Mouse (Mus musculus): Measurements from ENCODE around the gene Naa60. TPM values are rescaled to one million over a fixed set of nuclear protein-coding genes. Genes with fewer than 3 reads are reported as not detected.

Gene Naa60
- total and polyA plus RNA-seq, 2 experiments from 2014 or later, result 95.8 to 102 TPM

DNA sequence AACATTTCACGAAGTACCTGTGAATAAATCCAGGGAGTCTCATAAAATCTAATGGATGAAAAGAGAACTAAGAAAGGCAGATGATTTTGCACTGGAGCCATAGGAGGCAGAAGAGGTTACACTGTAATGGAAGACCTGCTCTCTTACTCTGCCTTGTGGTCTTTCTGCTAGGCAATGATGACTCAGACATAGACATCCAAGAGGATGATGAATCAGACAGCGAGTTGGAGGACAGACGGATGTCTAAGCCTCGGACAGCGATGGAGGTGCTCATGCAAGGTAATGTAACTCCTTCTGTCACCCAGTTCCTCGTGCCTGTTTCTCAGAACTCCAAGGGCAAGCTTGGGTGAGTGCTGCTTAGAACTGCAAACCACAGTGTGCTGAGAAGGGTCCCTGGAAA, 61.4 kb downstream of the Naa60 start:
- Histone ChIP-seq H3K4me2 (ENCODE audit: low read depth, low read length, poor library complexity, severe bottlenecking) (no peak overlapping the region), H3K36me3 (ENCODE audit: insufficient read depth, low read length) (peaks cover 67% of the 10 kb centered on the region), H3K4me1 (ENCODE audit: insufficient read depth, low read length) (no peaks in the 10 kb centered on the region), H3K27ac (ENCODE audit: low read depth, low read length) (no peak overlapping the region), H3K4me3 (ENCODE audit: low read depth, low read length) (no peak overlapping the region), H3K9me3 (ENCODE audit: low read length) (no peaks in the 10 kb centered on the region), H3K27me3 (ENCODE audit: insufficient read depth, low read length) (no peaks in the 10 kb centered on the region), H3K9ac (replicated peaks; ENCODE audit: low read length, poor library complexity, severe bottlenecking) (no peak overlapping the region)
- no peak for TF ChIP-seq CTCF (IDR thresholded peaks at IDR 0.05)
- WGBS, result 94% methylated on average over 6 of the region's 6 CpGs
- ATAC-seq (ENCODE audit: low FRiP score) (no peak), DNase-seq (ENCODE audit: low spot score) (no peak)

DNA sequence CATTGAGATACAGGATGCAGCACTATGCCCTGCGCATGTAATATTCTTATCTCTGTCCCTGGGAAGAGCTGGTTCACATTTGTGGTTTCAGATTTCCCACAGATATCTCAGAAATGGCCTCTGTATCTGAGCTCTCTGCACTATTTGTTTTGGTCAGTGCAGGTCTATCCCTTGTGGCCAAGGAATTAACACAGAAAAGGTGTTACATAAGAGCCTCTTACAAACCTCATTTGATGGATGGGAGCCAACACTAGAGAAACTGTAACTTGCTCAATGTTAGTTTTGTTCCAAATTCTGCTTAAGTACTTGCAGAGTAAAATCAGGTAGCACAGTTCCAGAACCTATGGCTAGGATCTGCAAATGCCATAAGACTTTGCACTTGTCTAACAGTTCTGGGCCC, 61.9 kb downstream of the Naa60 start:
- Histone ChIP-seq H3K4me1 (ENCODE audit: insufficient read depth, low read length) (no peaks in the 10 kb centered on the region), H3K36me3 (ENCODE audit: insufficient read depth, low read length) (peaks cover 70% of the 10 kb centered on the region)
- TF ChIP-seq CTCF (IDR thresholded peaks at IDR 0.05), result no peak

DNA sequence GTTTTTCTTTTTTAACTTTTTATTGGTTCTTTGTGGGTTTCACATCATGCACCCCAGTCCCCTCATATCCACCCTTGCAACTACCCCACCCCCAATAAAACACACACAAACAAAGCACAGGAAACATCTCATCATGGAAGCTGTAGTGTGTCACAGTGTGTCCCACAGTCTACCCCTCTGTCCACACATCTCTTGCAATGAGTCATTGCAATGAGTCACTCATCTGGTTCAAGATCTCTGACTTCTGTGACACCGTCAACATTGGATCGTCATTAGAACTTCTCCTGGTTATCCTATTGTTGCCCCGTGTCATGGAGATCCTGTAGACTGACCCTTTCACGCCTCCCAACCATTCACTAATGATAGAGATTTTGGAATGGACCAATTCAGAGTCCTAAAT, 62.5 kb downstream of the Naa60 start:
- Histone ChIP-seq H3K4me3 (ENCODE audit: low read depth, low read length) (no peak overlapping the region), H3K36me3 (ENCODE audit: insufficient read depth, low read length) (peaks cover 67% of the 10 kb centered on the region), H3K9ac (replicated peaks; ENCODE audit: low read length, poor library complexity, severe bottlenecking) (no peak overlapping the region), H3K4me2 (ENCODE audit: low read depth, low read length, poor library complexity, severe bottlenecking) (no peak overlapping the region), H3K9me3 (ENCODE audit: low read length) (no peaks in the 10 kb centered on the region), H3K27me3 (ENCODE audit: insufficient read depth, low read length) (no peaks in the 10 kb centered on the region), H3K4me1 (ENCODE audit: insufficient read depth, low read length) (no peaks in the 10 kb centered on the region), H3K27ac (ENCODE audit: low read depth, low read length) (no peak overlapping the region)
- no peak for ATAC-seq (ENCODE audit: low FRiP score)
- 94% methylated on average over 4 of the region's 4 CpGs for WGBS
- TF ChIP-seq CTCF (IDR thresholded peaks at IDR 0.05), result no peak
- no peak for DNase-seq (ENCODE audit: low spot score)

More for the DNA sequence above, 61.9 kb downstream of the Naa60 start:
- WGBS, result 97% methylated on average over 1 of the region's 1 CpGs
- Histone ChIP-seq H3K4me2 (ENCODE audit: low read depth, low read length, poor library complexity, severe bottlenecking) (no peak overlapping the region), H3K9ac (replicated peaks; ENCODE audit: low read length, poor library complexity, severe bottlenecking) (no peak overlapping the region), H3K27me3 (ENCODE audit: insufficient read depth, low read length) (no peaks in the 10 kb centered on the region), H3K9me3 (ENCODE audit: low read length) (no peaks in the 10 kb centered on the region), H3K27ac (ENCODE audit: low read depth, low read length) (no peak overlapping the region), H3K4me3 (ENCODE audit: low read depth, low read length) (no peak overlapping the region)
- ATAC-seq (ENCODE audit: low FRiP score) (no peak), DNase-seq (ENCODE audit: low spot score) (no peak)

DNA sequence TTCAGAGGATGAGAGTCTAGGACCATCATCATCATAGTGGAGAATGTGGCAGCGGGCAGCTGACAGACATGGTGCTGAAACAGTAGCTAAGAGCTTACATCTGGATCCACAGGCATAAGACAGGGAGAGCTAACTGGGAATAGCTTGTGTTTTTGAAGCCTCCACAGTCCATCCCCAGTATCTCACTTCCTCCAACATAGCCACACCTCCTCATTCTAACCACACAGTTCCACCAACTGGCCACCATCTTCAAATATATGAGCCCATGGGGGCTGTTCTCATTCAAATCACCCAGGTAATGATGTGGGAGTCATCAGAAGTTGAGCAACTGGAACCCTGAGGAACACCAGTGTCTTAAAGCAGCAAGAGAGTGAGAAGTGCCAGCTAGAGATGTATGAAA, 79.0 kb downstream of the Naa60 start:
- no peaks in the 10 kb centered on the region for H3K9me3 ChIP-seq (ENCODE audit: low read length)
- H3K4me2 ChIP-seq (ENCODE audit: low read depth, low read length, poor library complexity, severe bottlenecking), result no peak overlapping the region
- no peak overlapping the region for H3K27ac ChIP-seq (ENCODE audit: low read depth, low read length)
- no peaks in the 10 kb centered on the region; the same call in 1 of the 2 replicates for H3K4me1 ChIP-seq (ENCODE audit: insufficient read depth, low read length)
- WGBS, result 92% methylated on average over 1 of the region's 1 CpGs
- H3K9ac ChIP-seq (replicated peaks; ENCODE audit: low read length, poor library complexity, severe bottlenecking), result no peak overlapping the region
- no peaks in the 10 kb centered on the region for H3K36me3 ChIP-seq (ENCODE audit: insufficient read depth, low read length)
- no peak for DNase-seq (ENCODE audit: low spot score)
- no peak for ATAC-seq (ENCODE audit: low FRiP score)
- no peaks in the 10 kb centered on the region for H3K27me3 ChIP-seq (ENCODE audit: insufficient read depth, low read length)
- no peak for TF ChIP-seq CTCF (IDR thresholded peaks at IDR 0.05)
- H3K4me3 ChIP-seq (ENCODE audit: low read depth, low read length), result no peak overlapping the region

Small RNA genes within 50 kb of the gene (microRNA-seq; reads per million reads assigned to microRNA genes)
- gene Gm23493 (ENCODE audit: borderline number of aligned reads), result not detected

Other genes with a start within 250 kb of the Naa60 start
- not detected in 2 replicates for gene Mefv, start 154.3 kb upstream of the Naa60 start, total RNA-seq (2014; rRNA removed)
- not detected in 2 replicates for gene Mefv, start 154.3 kb upstream of the Naa60 start, polyA plus RNA-seq (2015; fragmentation: Nextera tagmentation; extraction: Ambion mirVana)
- gene Zfp263, start 128.3 kb upstream of the Naa60 start, total RNA-seq (2014; rRNA removed), result 22.9 and 27.9 TPM in 2 replicates
- 36.2 and 39.4 TPM in 2 replicates for gene Zfp263, start 128.3 kb upstream of the Naa60 start, polyA plus RNA-seq (2015; fragmentation: Nextera tagmentation; extraction: Ambion mirVana)
- gene Olfr15, start 41.5 kb upstream of the Naa60 start, total RNA-seq (2014; rRNA removed), result not detected in 2 replicates
- not detected in 2 replicates for gene Olfr15, start 41.5 kb upstream of the Naa60 start, polyA plus RNA-seq (2015; fragmentation: Nextera tagmentation; extraction: Ambion mirVana)
- gene Zfp174, start 25.1 kb upstream of the Naa60 start, total RNA-seq (2014; rRNA removed), result 3.8 and 4.0 TPM in 2 replicates
- gene Zfp174, start 25.1 kb upstream of the Naa60 start, polyA plus RNA-seq (2015; fragmentation: Nextera tagmentation; extraction: Ambion mirVana), result 1.9 and 2.0 TPM in 2 replicates
- gene Zfp597, start 12.2 kb downstream of the Naa60 start, total RNA-seq (2014; rRNA removed), result 43.4 and 53.9 TPM in 2 replicates
- 12.6 and 14.9 TPM in 2 replicates for gene Zfp597, start 12.2 kb downstream of the Naa60 start, polyA plus RNA-seq (2015; fragmentation: Nextera tagmentation; extraction: Ambion mirVana)
- gene Gm20695, start 12.3 kb downstream of the Naa60 start, total RNA-seq (2014; rRNA removed), result 0.93 TPM in 1 of 2 replicates, not detected in the other
- gene Gm20695, start 12.3 kb downstream of the Naa60 start, polyA plus RNA-seq (2015; fragmentation: Nextera tagmentation; extraction: Ambion mirVana), result 1.6 and 2.8 TPM in 2 replicates
- gene 1700037C18Rik, start 36.3 kb downstream of the Naa60 start, total RNA-seq (2014; rRNA removed), result 8.9 and 9.9 TPM in 2 replicates
- 13.3 and 13.4 TPM in 2 replicates for gene 1700037C18Rik, start 36.3 kb downstream of the Naa60 start, polyA plus RNA-seq (2015; fragmentation: Nextera tagmentation; extraction: Ambion mirVana)
- 24.7 and 30.1 TPM in 2 replicates for gene Cluap1, start 36.4 kb downstream of the Naa60 start, total RNA-seq (2014; rRNA removed)
- gene Cluap1, start 36.4 kb downstream of the Naa60 start, polyA plus RNA-seq (2015; fragmentation: Nextera tagmentation; extraction: Ambion mirVana), result 44.9 and 49.6 TPM in 2 replicates
- 0.61 and 0.93 TPM in 2 replicates for gene Nlrc3, start 104.3 kb downstream of the Naa60 start, total RNA-seq (2014; rRNA removed)
- 0.43 and 0.47 TPM in 2 replicates for gene Nlrc3, start 104.3 kb downstream of the Naa60 start, polyA plus RNA-seq (2015; fragmentation: Nextera tagmentation; extraction: Ambion mirVana)
- 48.4 and 61.4 TPM in 2 replicates for gene Slx4, start 131.4 kb downstream of the Naa60 start, total RNA-seq (2014; rRNA removed)
- gene Slx4, start 131.4 kb downstream of the Naa60 start, polyA plus RNA-seq (2015; fragmentation: Nextera tagmentation; extraction: Ambion mirVana), result 19.3 and 20.2 TPM in 2 replicates
- gene Dnase1, start 164.6 kb downstream of the Naa60 start, total RNA-seq (2014; rRNA removed), result not detected in 2 replicates
- 2.0 and 3.3 TPM in 2 replicates for gene Dnase1, start 164.6 kb downstream of the Naa60 start, polyA plus RNA-seq (2015; fragmentation: Nextera tagmentation; extraction: Ambion mirVana)
- 37.7 and 50.3 TPM in 2 replicates for gene Trap1, start 205.5 kb downstream of the Naa60 start, total RNA-seq (2014; rRNA removed)
- gene Trap1, start 205.5 kb downstream of the Naa60 start, polyA plus RNA-seq (2015; fragmentation: Nextera tagmentation; extraction: Ambion mirVana), result 45.0 and 53.1 TPM in 2 replicates